Mouse (Mus musculus): Measurements from ENCODE around the gene Sirt5. TPM values are rescaled to one million over a fixed set of nuclear protein-coding genes. Genes with fewer than 3 reads are reported as not detected.

The Sirt5 gene
- polyA plus RNA-seq, 1 experiment, result 2.1 TPM

DNA sequence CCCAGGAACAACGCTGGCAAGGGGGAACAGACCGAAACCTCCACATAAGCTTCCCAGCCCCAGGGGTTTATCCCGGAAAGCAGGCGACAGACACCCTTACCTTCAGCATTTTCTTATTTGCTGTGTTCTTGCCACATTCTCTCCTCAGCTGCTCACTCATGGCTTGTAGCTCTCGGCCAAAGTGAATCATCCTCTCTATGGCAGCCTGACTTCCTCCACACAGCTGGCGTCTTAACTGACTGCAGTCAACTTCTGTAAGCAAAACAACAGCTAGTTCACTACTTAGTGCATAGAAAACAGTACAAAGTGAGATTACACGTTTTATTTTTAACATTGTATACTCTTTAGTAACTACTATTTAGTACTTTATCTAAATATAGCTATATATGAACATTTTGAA lies 47.0 kb downstream of the Sirt5 start:
- TF ChIP-seq POLR2A (IDR thresholded peaks at IDR 0.05; ENCODE audit: low read depth, low read length) (no peak), CTCF (IDR thresholded peaks at IDR 0.05; ENCODE audit: extremely low read depth, insufficient read length, insufficient replicate concordance, low read depth, low read length) (no peak)
- Histone ChIP-seq H3K4me3 (ENCODE audit: low read depth, low read length) (no peak overlapping the region), H3K27ac (ENCODE audit: insufficient read depth, low read depth, low read length) (no peak overlapping the region), H3K27me3 (ENCODE audit: control insufficient read depth, insufficient read depth, low read length) (no peaks in the 10 kb centered on the region), H3K4me1 (ENCODE audit: control insufficient read depth, insufficient read depth, insufficient read length, low read length) (no peaks in the 10 kb centered on the region), H3K36me3 (ENCODE audit: control insufficient read depth, insufficient read depth, low read length) (peaks cover 48% of the 10 kb centered on the region)
- WGBS, result 87% methylated on average over 7 of the region's 7 CpGs

DNA sequence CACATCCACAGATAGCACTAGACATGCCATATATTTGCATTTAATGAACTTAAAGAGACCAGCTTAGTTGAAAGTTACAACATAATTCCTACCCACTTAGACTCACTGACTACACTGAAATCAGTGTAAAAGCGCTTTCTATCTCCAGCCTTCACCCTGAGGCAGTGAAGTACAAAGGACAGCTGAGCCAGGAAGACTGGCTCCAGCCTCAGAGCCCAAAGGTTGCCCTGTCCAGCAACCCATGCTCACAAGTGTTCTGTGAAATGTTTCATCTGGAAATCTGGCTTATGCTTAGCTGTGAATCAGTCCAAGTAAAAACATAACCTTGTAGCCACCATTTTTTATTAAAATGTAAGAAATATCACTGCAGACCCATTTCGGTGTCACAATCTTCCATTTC lies 48.3 kb downstream of the Sirt5 start:
- H3K27me3 ChIP-seq (ENCODE audit: control insufficient read depth, insufficient read depth, low read length), result no peaks in the 10 kb centered on the region
- peaks cover 49% of the 10 kb centered on the region for H3K36me3 ChIP-seq (ENCODE audit: control insufficient read depth, insufficient read depth, low read length)
- TF ChIP-seq CTCF (IDR thresholded peaks at IDR 0.05; ENCODE audit: extremely low read depth, insufficient read length, insufficient replicate concordance, low read depth, low read length) (no peak), POLR2A (IDR thresholded peaks at IDR 0.05; ENCODE audit: low read depth, low read length) (no peak)
- WGBS, result 93% methylated on average over 2 of the region's 2 CpGs
- H3K4me3 ChIP-seq (ENCODE audit: low read depth, low read length), result no peak overlapping the region
- no peaks in the 10 kb centered on the region for H3K4me1 ChIP-seq (ENCODE audit: control insufficient read depth, insufficient read depth, insufficient read length, low read length)
- H3K27ac ChIP-seq (ENCODE audit: insufficient read depth, low read depth, low read length), result no peak overlapping the region

DNA sequence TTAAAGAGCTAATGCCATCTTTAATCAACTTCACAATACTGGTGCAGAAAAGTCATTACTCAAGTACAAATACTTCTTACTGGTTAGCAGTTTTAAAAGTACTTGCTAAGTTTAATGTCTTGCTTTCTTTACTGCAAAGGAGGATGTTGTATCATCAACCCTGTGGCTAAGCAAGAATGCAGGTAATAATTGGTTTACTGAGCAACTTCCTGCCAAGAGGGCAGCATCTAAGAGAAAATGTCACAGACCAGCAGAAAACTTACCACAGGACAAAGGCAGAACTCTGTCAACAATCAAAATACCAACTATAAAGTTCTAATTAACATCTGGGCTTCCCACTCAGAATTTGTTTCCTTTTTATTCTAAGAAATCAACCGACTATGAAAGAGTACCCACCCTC lies 50.0 kb downstream of the Sirt5 start:
- WGBS, result 75% methylated on average over 1 of the region's 1 CpGs
- Histone ChIP-seq H3K4me3 (ENCODE audit: low read depth, low read length) (no peak overlapping the region), H3K4me1 (ENCODE audit: control insufficient read depth, insufficient read depth, insufficient read length, low read length) (no peaks in the 10 kb centered on the region), H3K27me3 (ENCODE audit: control insufficient read depth, insufficient read depth, low read length) (no peaks in the 10 kb centered on the region), H3K36me3 (ENCODE audit: control insufficient read depth, insufficient read depth, low read length) (peaks cover 56% of the 10 kb centered on the region), H3K27ac (ENCODE audit: insufficient read depth, low read depth, low read length) (no peak overlapping the region)
- TF ChIP-seq POLR2A (IDR thresholded peaks at IDR 0.05; ENCODE audit: low read depth, low read length), result no peak
- no peak for TF ChIP-seq CTCF (IDR thresholded peaks at IDR 0.05; ENCODE audit: extremely low read depth, insufficient read length, insufficient replicate concordance, low read depth, low read length)

DNA sequence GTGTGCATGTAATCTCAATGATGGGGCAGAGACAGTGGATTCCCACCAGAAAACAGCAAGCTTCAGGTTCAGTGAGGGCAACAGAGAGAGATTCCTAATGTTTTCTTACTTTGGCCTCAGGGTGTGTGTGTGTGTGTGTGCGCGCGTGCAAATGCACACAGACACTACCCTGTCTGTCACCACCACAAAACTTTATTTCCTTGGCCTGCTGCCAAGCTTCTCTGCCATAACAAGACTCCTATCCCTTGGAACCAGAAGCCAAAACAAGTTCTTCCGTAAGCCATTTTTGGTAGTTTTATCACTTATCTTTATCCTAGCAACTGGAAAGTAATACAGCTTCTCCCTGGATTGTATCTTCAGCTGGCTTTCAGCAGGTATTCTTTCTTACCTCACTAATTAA lies 63.1 kb downstream of the Sirt5 start:
- WGBS, result 76% methylated on average over 4 of the region's 4 CpGs
- no peak for TF ChIP-seq CTCF (IDR thresholded peaks at IDR 0.05; ENCODE audit: extremely low read depth, insufficient read length, insufficient replicate concordance, low read depth, low read length)
- no peak for TF ChIP-seq POLR2A (IDR thresholded peaks at IDR 0.05; ENCODE audit: low read depth, low read length)
- Histone ChIP-seq H3K27me3 (ENCODE audit: control insufficient read depth, insufficient read depth, low read length) (no peaks in the 10 kb centered on the region), H3K27ac (ENCODE audit: insufficient read depth, low read depth, low read length) (no peak overlapping the region), H3K4me1 (ENCODE audit: control insufficient read depth, insufficient read depth, insufficient read length, low read length) (no peaks in the 10 kb centered on the region), H3K36me3 (ENCODE audit: control insufficient read depth, insufficient read depth, low read length) (peaks cover 9% of the 10 kb centered on the region), H3K4me3 (ENCODE audit: low read depth, low read length) (no peak overlapping the region)

DNA sequence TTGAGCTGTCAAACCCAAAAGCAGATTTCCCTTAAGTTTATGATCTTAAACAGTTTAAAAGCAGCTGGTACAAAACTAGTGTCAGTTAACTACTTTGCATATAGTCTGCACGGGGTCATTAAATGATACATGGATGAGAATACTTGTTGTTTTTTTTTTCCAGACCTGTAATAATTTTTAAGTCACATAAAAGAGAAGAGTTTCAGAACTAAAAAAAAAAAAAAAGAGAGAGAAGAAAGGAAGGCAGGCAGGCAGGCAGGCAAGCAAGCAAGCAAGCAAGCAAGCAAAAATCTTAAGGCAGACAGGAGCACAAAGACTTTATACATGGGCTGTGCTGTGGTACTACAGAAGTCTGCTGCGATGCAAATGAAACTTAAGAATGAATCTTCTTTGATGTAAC lies 68.1 kb downstream of the Sirt5 start:
- TF ChIP-seq CTCF (IDR thresholded peaks at IDR 0.05; ENCODE audit: extremely low read depth, insufficient read length, insufficient replicate concordance, low read depth, low read length), result no peak
- no peak for TF ChIP-seq POLR2A (IDR thresholded peaks at IDR 0.05; ENCODE audit: low read depth, low read length)
- WGBS, result 85% methylated on average over 2 of the region's 2 CpGs
- Histone ChIP-seq H3K27me3 (ENCODE audit: control insufficient read depth, insufficient read depth, low read length) (no peaks in the 10 kb centered on the region), H3K4me1 (ENCODE audit: control insufficient read depth, insufficient read depth, insufficient read length, low read length) (no peaks in the 10 kb centered on the region), H3K27ac (ENCODE audit: insufficient read depth, low read depth, low read length) (no peak overlapping the region), H3K4me3 (ENCODE audit: low read depth, low read length) (no peak overlapping the region), H3K36me3 (ENCODE audit: control insufficient read depth, insufficient read depth, low read length) (0 out of 2 replicates have a peak, but pooled peaks cover 1% of the 10 kb centered on the region)

DNA sequence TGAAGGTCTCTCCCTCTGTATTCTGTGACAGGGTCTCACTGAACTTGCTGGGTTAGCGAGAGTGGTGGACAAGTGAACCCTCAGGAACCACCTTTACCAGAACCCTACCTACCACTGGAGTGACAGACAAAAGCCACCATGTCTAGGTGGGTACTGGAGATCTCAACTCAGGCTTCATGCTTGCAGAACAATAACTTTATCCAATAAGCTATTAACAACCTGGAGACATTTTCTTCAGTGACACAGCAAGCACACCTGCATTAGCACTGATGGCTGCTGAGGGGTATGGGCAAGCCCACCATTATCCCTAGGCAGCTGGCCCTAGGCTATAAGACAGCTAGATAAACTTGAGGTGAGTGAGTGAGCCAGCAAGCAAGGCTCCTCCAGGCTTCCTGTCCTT lies 75.1 kb downstream of the Sirt5 start:
- H3K4me1 ChIP-seq (ENCODE audit: control insufficient read depth, insufficient read depth, insufficient read length, low read length), result no peaks in the 10 kb centered on the region
- WGBS, result 100% methylated on average over 1 of the region's 1 CpGs
- no peaks in the 10 kb centered on the region for H3K27me3 ChIP-seq (ENCODE audit: control insufficient read depth, insufficient read depth, low read length)
- H3K27ac ChIP-seq (ENCODE audit: insufficient read depth, low read depth, low read length), result no peak overlapping the region
- H3K36me3 ChIP-seq (ENCODE audit: control insufficient read depth, insufficient read depth, low read length), result no peaks in the 10 kb centered on the region
- TF ChIP-seq POLR2A (IDR thresholded peaks at IDR 0.05; ENCODE audit: low read depth, low read length) (no peak), CTCF (IDR thresholded peaks at IDR 0.05; ENCODE audit: extremely low read depth, insufficient read length, insufficient replicate concordance, low read depth, low read length) (no peak)
- no peak overlapping the region for H3K4me3 ChIP-seq (ENCODE audit: low read depth, low read length)

DNA sequence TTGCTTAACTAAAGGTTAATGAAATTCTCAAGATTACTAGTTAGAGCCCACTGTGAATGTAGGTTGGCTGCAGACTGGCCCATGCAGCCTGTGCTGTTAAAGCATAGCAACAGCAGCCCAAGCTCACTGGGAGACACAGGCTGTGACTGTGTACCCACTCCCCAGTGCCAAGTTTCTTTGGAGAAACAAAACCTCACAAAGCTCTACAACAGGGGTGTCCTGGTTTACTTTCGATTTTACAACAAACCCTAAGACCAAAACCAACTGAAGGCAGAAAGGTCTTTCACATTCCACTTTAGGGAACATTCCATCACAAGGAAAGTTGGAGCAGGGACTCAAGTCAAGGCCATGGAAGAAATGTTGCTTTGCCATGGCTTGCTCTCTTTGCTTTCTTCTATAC lies 77.3 kb downstream of the Sirt5 start:
- TF ChIP-seq CTCF (IDR thresholded peaks at IDR 0.05; ENCODE audit: extremely low read depth, insufficient read length, insufficient replicate concordance, low read depth, low read length) (no peak), POLR2A (IDR thresholded peaks at IDR 0.05; ENCODE audit: low read depth, low read length) (no peak)
- Histone ChIP-seq H3K27ac (ENCODE audit: insufficient read depth, low read depth, low read length) (no peak overlapping the region), H3K27me3 (ENCODE audit: control insufficient read depth, insufficient read depth, low read length) (no peaks in the 10 kb centered on the region), H3K4me1 (ENCODE audit: control insufficient read depth, insufficient read depth, insufficient read length, low read length) (0 out of 2 replicates have a peak, but pooled peaks cover 2% of the 10 kb centered on the region), H3K4me3 (ENCODE audit: low read depth, low read length) (no peak overlapping the region), H3K36me3 (ENCODE audit: control insufficient read depth, insufficient read depth, low read length) (no peaks in the 10 kb centered on the region)
- WGBS, result 40% methylated on average over 1 of the region's 1 CpGs

DNA sequence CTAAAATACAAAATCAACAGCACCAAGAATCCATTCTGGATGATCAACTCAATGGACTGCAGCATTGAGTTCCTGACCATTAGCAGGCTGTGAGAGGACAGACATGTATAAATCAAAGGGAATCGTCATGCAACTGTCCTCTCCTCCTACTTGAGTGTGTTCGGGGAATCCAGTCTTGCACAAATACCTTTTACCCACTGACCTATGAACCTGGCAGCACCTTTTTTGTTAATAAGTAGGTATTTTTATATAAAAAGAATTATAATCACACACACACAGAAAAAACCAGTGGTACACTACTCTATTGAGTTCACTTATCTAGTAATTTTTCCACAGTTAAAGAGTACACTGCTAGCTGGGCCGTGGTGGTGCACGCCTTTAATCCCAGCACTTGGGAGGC lies 78.4 kb downstream of the Sirt5 start:
- Histone ChIP-seq H3K4me3 (ENCODE audit: low read depth, low read length) (no peak overlapping the region), H3K27ac (ENCODE audit: insufficient read depth, low read depth, low read length) (no peak overlapping the region), H3K36me3 (ENCODE audit: control insufficient read depth, insufficient read depth, low read length) (no peaks in the 10 kb centered on the region), H3K4me1 (ENCODE audit: control insufficient read depth, insufficient read depth, insufficient read length, low read length) (0 out of 2 replicates have a peak, but pooled peaks cover 2% of the 10 kb centered on the region), H3K27me3 (ENCODE audit: control insufficient read depth, insufficient read depth, low read length) (no peaks in the 10 kb centered on the region)
- no peak for TF ChIP-seq CTCF (IDR thresholded peaks at IDR 0.05; ENCODE audit: extremely low read depth, insufficient read length, insufficient replicate concordance, low read depth, low read length)
- no peak for TF ChIP-seq POLR2A (IDR thresholded peaks at IDR 0.05; ENCODE audit: low read depth, low read length)
- 89% methylated on average over 4 of the region's 4 CpGs for WGBS
